Mouse (Mus musculus): ENCODE measurements at regions not wholly inside any gene's neighbourhood (a gene's known extent, or its start where the extent isn't known, plus 50 kb on each side); places are given as distances from the start of the nearest gene placed in this dataset.
"Not testable (repeated sequence)": the region's sequence is repeated elsewhere in the genome, so short reads cannot be mapped to it uniquely, and the experiment has no call there.

GRCm38 (mm10) chr2:72667396-72667795 is 191.4 kb downstream of the Cdca7 start:
- TF ChIP-seq POLR2A (IDR thresholded peaks at IDR 0.05; ENCODE audit: low read depth, low read length); CTCF (IDR thresholded peaks at IDR 0.05; ENCODE audit: extremely low read depth, insufficient read depth, insufficient read length, insufficient replicate concordance): not testable (repeated sequence)
